32 mouse cellular contexts compared by ENCODE assay signal in the genomic region with DNA sequence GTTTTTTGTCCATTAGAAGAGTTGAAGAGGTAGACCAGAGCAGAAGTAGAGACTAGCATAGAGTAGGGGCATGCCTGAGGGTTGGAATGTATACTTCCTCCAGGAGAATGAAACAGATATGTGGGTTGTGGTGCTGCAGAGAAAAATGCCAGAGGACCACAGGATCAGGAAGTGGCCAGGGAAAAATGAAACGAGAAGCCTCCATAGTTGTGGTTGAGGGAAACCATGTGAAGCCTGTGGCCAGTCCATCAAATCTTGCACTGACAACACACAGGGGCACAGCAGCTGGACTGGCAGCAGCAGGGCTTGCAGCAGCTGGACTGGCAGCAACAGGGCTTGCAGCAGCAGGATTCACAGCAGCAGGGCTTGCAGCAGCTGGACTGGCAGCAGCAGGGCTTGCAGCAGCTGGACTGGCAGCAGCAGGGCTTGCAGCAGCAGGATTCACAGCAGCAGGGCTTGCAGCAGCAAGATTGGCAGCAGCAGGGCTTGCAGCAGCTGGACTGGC. TPM values are rescaled to one million over a fixed set of nuclear protein-coding genes. Genes with fewer than 3 reads are reported as not detected.
"Had no signal": no experiment of that assay in that cellular context is flagged by ENCODE, and none has a peak within 500 bp of the region (broad histone marks: within the 10 kb centered on the region; RNA-seq: fewer than 3 reads in every experiment).

No protein-coding gene starts in this region.

RNA-seq across cellular contexts. Expression of gene Gm45337, which starts 0.8 kb away (rescaled TPM):
- total RNA-seq: gastrocnemius, adult 2 months; gastrocnemius, postnatal 10 days; gastrocnemius, postnatal 25 days; gastrocnemius, postnatal 4 days; heart, adult 2 months; heart, postnatal 14 days; heart, postnatal 36 days; layer of hippocampus, adult 2 months; layer of hippocampus, postnatal 10 days; layer of hippocampus, postnatal 25 days; left cerebral cortex, adult 2 months; left cerebral cortex, postnatal 14 days; left cerebral cortex, postnatal 36 days had no signal
- polyA plus RNA-seq: heart, adult 2 months; heart, embryonic 11.5 days; heart, embryonic 13.5 days; heart, embryonic 15.5 days; heart, postnatal 0 days; hindbrain, embryonic 10.5 days; hindbrain, embryonic 12.5 days; hindbrain, embryonic 16.5 days; inflammation-experienced regulatory T-cells, adult 6 months; intestine, embryonic 15.5 days; intestine, postnatal 0 days; kidney, embryonic 14.5 days; kidney, embryonic 16.5 days; limb, embryonic 10.5 days; limb, embryonic 12.5 days; limb, embryonic 14.5 days; liver, embryonic 11.5 days; liver, embryonic 13.5 days; liver, embryonic 15.5 days had no signal

RNA-seq across cellular contexts. Expression of gene Gm39115, which starts 7.7 kb away (rescaled TPM):
- total RNA-seq: gastrocnemius, adult 2 months; gastrocnemius, postnatal 10 days; gastrocnemius, postnatal 25 days; gastrocnemius, postnatal 4 days; heart, adult 2 months; heart, postnatal 14 days; heart, postnatal 36 days; layer of hippocampus, adult 2 months; layer of hippocampus, postnatal 10 days; layer of hippocampus, postnatal 25 days; left cerebral cortex, adult 2 months; left cerebral cortex, postnatal 14 days; left cerebral cortex, postnatal 36 days had no signal
- polyA plus RNA-seq: heart, adult 2 months; heart, embryonic 11.5 days; heart, embryonic 13.5 days; heart, embryonic 15.5 days; heart, postnatal 0 days; hindbrain, embryonic 10.5 days; hindbrain, embryonic 12.5 days; hindbrain, embryonic 14.5 days; inflammation-experienced regulatory T-cells, adult 6 months; intestine, embryonic 15.5 days; intestine, postnatal 0 days; kidney, embryonic 14.5 days; kidney, embryonic 16.5 days; limb, embryonic 10.5 days; limb, embryonic 12.5 days; limb, embryonic 14.5 days; liver, embryonic 11.5 days; liver, embryonic 13.5 days; liver, embryonic 15.5 days had no signal

RNA-seq across cellular contexts. Expression of gene Gm29735, which starts 13.4 kb away (rescaled TPM):
- total RNA-seq: gastrocnemius, adult 2 months; gastrocnemius, postnatal 10 days; gastrocnemius, postnatal 25 days; gastrocnemius, postnatal 4 days; heart, adult 2 months; heart, postnatal 14 days; heart, postnatal 36 days; layer of hippocampus, adult 2 months; layer of hippocampus, postnatal 10 days; layer of hippocampus, postnatal 25 days; left cerebral cortex, adult 2 months; left cerebral cortex, postnatal 14 days; left cerebral cortex, postnatal 36 days had no signal
- polyA plus RNA-seq: heart, adult 2 months; heart, embryonic 11.5 days; heart, embryonic 13.5 days; heart, embryonic 15.5 days; heart, postnatal 0 days; hindbrain, embryonic 10.5 days; hindbrain, embryonic 12.5 days; hindbrain, embryonic 14.5 days; hindbrain, embryonic 16.5 days; inflammation-experienced regulatory T-cells, adult 6 months; intestine, embryonic 15.5 days; intestine, postnatal 0 days; kidney, embryonic 14.5 days; kidney, embryonic 16.5 days; limb, embryonic 10.5 days; limb, embryonic 12.5 days; limb, embryonic 14.5 days; liver, embryonic 11.5 days; liver, embryonic 13.5 days; liver, embryonic 15.5 days had no signal

RNA-seq across cellular contexts. Expression of gene Gm4553, which starts 22.0 kb away (rescaled TPM):
- total RNA-seq: gastrocnemius, adult 2 months; gastrocnemius, postnatal 10 days; gastrocnemius, postnatal 25 days; gastrocnemius, postnatal 4 days; heart, adult 2 months; heart, postnatal 14 days; heart, postnatal 36 days; layer of hippocampus, adult 2 months; layer of hippocampus, postnatal 10 days; layer of hippocampus, postnatal 25 days; left cerebral cortex, adult 2 months; left cerebral cortex, postnatal 14 days; left cerebral cortex, postnatal 36 days had no signal
- polyA plus RNA-seq: heart, adult 2 months; heart, embryonic 11.5 days; heart, embryonic 13.5 days; heart, embryonic 15.5 days; heart, postnatal 0 days; hindbrain, embryonic 10.5 days; hindbrain, embryonic 12.5 days; hindbrain, embryonic 14.5 days; hindbrain, embryonic 16.5 days; inflammation-experienced regulatory T-cells, adult 6 months; intestine, embryonic 15.5 days; intestine, postnatal 0 days; kidney, embryonic 14.5 days; kidney, embryonic 16.5 days; limb, embryonic 10.5 days; limb, embryonic 12.5 days; limb, embryonic 14.5 days; liver, embryonic 11.5 days; liver, embryonic 13.5 days; liver, embryonic 15.5 days had no signal

RNA-seq across cellular contexts. Expression of gene Gm45618, which starts 23.0 kb away (rescaled TPM):
- total RNA-seq: gastrocnemius, adult 2 months; gastrocnemius, postnatal 10 days; gastrocnemius, postnatal 25 days; gastrocnemius, postnatal 4 days; heart, adult 2 months; heart, postnatal 14 days; heart, postnatal 36 days; layer of hippocampus, adult 2 months; layer of hippocampus, postnatal 10 days; layer of hippocampus, postnatal 25 days; left cerebral cortex, adult 2 months; left cerebral cortex, postnatal 14 days; left cerebral cortex, postnatal 36 days had no signal
- polyA plus RNA-seq: heart, adult 2 months; heart, embryonic 11.5 days; heart, embryonic 13.5 days; heart, embryonic 15.5 days; heart, postnatal 0 days; hindbrain, embryonic 10.5 days; hindbrain, embryonic 12.5 days; hindbrain, embryonic 14.5 days; inflammation-experienced regulatory T-cells, adult 6 months; intestine, embryonic 15.5 days; intestine, postnatal 0 days; kidney, embryonic 14.5 days; kidney, embryonic 16.5 days; limb, embryonic 10.5 days; limb, embryonic 12.5 days; limb, embryonic 14.5 days; liver, embryonic 11.5 days; liver, embryonic 13.5 days; liver, embryonic 15.5 days had no signal
